Mouse (Mus musculus): Measurements from ENCODE around the gene Smarca4. TPM values are rescaled to one million over a fixed set of nuclear protein-coding genes. Genes with fewer than 3 reads are reported as not detected.

The Smarca4 gene
- polyA plus RNA-seq, 1 experiment from 2014 or later, result 157 TPM

- H3K9me3 ChIP-seq, result no peaks in the 10 kb centered on the region
- H3K27me3 ChIP-seq (replicated peaks; ENCODE audit: low read depth, poor library complexity, severe bottlenecking), result no peaks in the 10 kb centered on the region
- peaks cover 100% of the 10 kb centered on the region for H3K36me3 ChIP-seq (replicated peaks)
- 97% methylated on average over 7 of the region's 7 CpGs for WGBS
- no peak overlapping the region for H3K27ac ChIP-seq (replicated peaks)
- no peak overlapping the region for H3K4me3 ChIP-seq
- H3K4me1 ChIP-seq, result no peaks in the 10 kb centered on the region
- no peak for DNase-seq (ENCODE audit: low spot score)
Observed at GRCm38 (mm10) chr9:21733989-21734388, 118.0 kb downstream of the Smarca4 start.

GRCm38 (mm10) chr9:21735126-21735525 lies 119.2 kb downstream of the Smarca4 start:
- Histone ChIP-seq H3K27ac (replicated peaks) (no peak overlapping the region), H3K36me3 (replicated peaks) (peaks cover 100% of the 10 kb centered on the region), H3K4me3 (no peak overlapping the region), H3K9me3 (no peaks in the 10 kb centered on the region), H3K27me3 (replicated peaks; ENCODE audit: low read depth, poor library complexity, severe bottlenecking) (no peaks in the 10 kb centered on the region), H3K4me1 (no peaks in the 10 kb centered on the region)
- 94% methylated on average over 14 of the region's 14 CpGs for WGBS
- no peak for DNase-seq (ENCODE audit: low spot score)

- H3K4me1 ChIP-seq, result no peaks in the 10 kb centered on the region
- H3K4me3 ChIP-seq, result no peak overlapping the region
- no peaks in the 10 kb centered on the region for H3K27me3 ChIP-seq (replicated peaks; ENCODE audit: low read depth, poor library complexity, severe bottlenecking)
- no peak for DNase-seq (ENCODE audit: low spot score)
- H3K9me3 ChIP-seq, result no peaks in the 10 kb centered on the region
- WGBS, result 87% methylated on average over 3 of the region's 3 CpGs
- peaks cover 98% of the 10 kb centered on the region for H3K36me3 ChIP-seq (replicated peaks)
- no peak overlapping the region for H3K27ac ChIP-seq (replicated peaks)
Observed at GRCm38 (mm10) chr9:21736580-21736979, 120.6 kb downstream of the Smarca4 start.

GRCm38 (mm10) chr9:21737188-21737587 lies 121.2 kb downstream of the Smarca4 start:
- DNase-seq (ENCODE audit: low spot score), result no peak
- Histone ChIP-seq H3K9me3 (no peaks in the 10 kb centered on the region), H3K4me3 (no peak overlapping the region), H3K4me1 (no peaks in the 10 kb centered on the region), H3K27me3 (replicated peaks; ENCODE audit: low read depth, poor library complexity, severe bottlenecking) (no peaks in the 10 kb centered on the region), H3K36me3 (replicated peaks) (peaks cover 98% of the 10 kb centered on the region), H3K27ac (replicated peaks) (no peak overlapping the region)
- WGBS, result 92% methylated on average over 10 of the region's 10 CpGs

- Histone ChIP-seq H3K4me1 (no peaks in the 10 kb centered on the region), H3K9me3 (no peaks in the 10 kb centered on the region), H3K27me3 (replicated peaks; ENCODE audit: low read depth, poor library complexity, severe bottlenecking) (no peaks in the 10 kb centered on the region), H3K27ac (replicated peaks) (no peak overlapping the region), H3K36me3 (replicated peaks) (peaks cover 96% of the 10 kb centered on the region), H3K4me3 (no peak overlapping the region)
- WGBS, result 91% methylated on average over 7 of the region's 7 CpGs
- DNase-seq (ENCODE audit: low spot score), result no peak
Observed at GRCm38 (mm10) chr9:21738776-21739175, 122.8 kb downstream of the Smarca4 start.

- DNase-seq (ENCODE audit: low spot score), result no peak
- H3K9me3 ChIP-seq, result no peaks in the 10 kb centered on the region
- H3K4me3 ChIP-seq, result no peak overlapping the region
- no peaks in the 10 kb centered on the region for H3K27me3 ChIP-seq (replicated peaks; ENCODE audit: low read depth, poor library complexity, severe bottlenecking)
- 97% methylated on average over 14 of the region's 14 CpGs for WGBS
- no peak overlapping the region for H3K27ac ChIP-seq (replicated peaks)
- peaks cover 96% of the 10 kb centered on the region for H3K36me3 ChIP-seq (replicated peaks)
- no peaks in the 10 kb centered on the region for H3K4me1 ChIP-seq
Observed at GRCm38 (mm10) chr9:21740427-21740826, 124.5 kb downstream of the Smarca4 start.

GRCm38 (mm10) chr9:21741514-21741913 lies 125.5 kb downstream of the Smarca4 start:
- no peak for DNase-seq (ENCODE audit: low spot score)
- Histone ChIP-seq H3K27ac (replicated peaks) (no peak overlapping the region), H3K27me3 (replicated peaks; ENCODE audit: low read depth, poor library complexity, severe bottlenecking) (no peaks in the 10 kb centered on the region), H3K4me1 (no peaks in the 10 kb centered on the region), H3K36me3 (replicated peaks) (peaks cover 96% of the 10 kb centered on the region), H3K9me3 (no peaks in the 10 kb centered on the region), H3K4me3 (no peak overlapping the region)
- 94% methylated on average over 11 of the region's 11 CpGs for WGBS

- peaks cover 5% of the 10 kb centered on the region for H3K4me1 ChIP-seq
- no peak overlapping the region for H3K4me3 ChIP-seq
- H3K36me3 ChIP-seq (replicated peaks), result peaks cover 87% of the 10 kb centered on the region
- 92% methylated on average over 3 of the region's 3 CpGs for WGBS
- no peak overlapping the region for H3K27ac ChIP-seq (replicated peaks)
- H3K9me3 ChIP-seq, result no peaks in the 10 kb centered on the region
- H3K27me3 ChIP-seq (replicated peaks; ENCODE audit: low read depth, poor library complexity, severe bottlenecking), result no peaks in the 10 kb centered on the region
- DNase-seq (ENCODE audit: low spot score), result no peak
Observed at GRCm38 (mm10) chr9:21747238-21747774, 131.3 kb downstream of the Smarca4 start.

- Histone ChIP-seq H3K27ac (replicated peaks) (no peak overlapping the region), H3K36me3 (replicated peaks) (peaks cover 80% of the 10 kb centered on the region)
Observed at GRCm38 (mm10) chr9:21748033-21748432, 132.1 kb downstream of the Smarca4 start.

GRCm38 (mm10) chr9:21748491-21748890 lies 132.5 kb downstream of the Smarca4 start:
- WGBS, result 91% methylated on average over 10 of the region's 10 CpGs
- Histone ChIP-seq H3K4me1 (peaks cover 14% of the 10 kb centered on the region), H3K36me3 (replicated peaks) (peaks cover 79% of the 10 kb centered on the region), H3K9me3 (no peaks in the 10 kb centered on the region), H3K27me3 (replicated peaks; ENCODE audit: low read depth, poor library complexity, severe bottlenecking) (no peaks in the 10 kb centered on the region), H3K4me3 (no peak overlapping the region), H3K27ac (replicated peaks) (no peak overlapping the region)
- no peak for DNase-seq (ENCODE audit: low spot score)

More at GRCm38 (mm10) chr9:21748033-21748432, 132.1 kb downstream of the Smarca4 start:
- no peak overlapping the region for H3K4me3 ChIP-seq
- 83% methylated on average over 7 of the region's 7 CpGs for WGBS
- no peaks in the 10 kb centered on the region for H3K9me3 ChIP-seq
- no peaks in the 10 kb centered on the region for H3K27me3 ChIP-seq (replicated peaks; ENCODE audit: low read depth, poor library complexity, severe bottlenecking)
- DNase-seq (ENCODE audit: low spot score), result no peak
- peaks cover 12% of the 10 kb centered on the region for H3K4me1 ChIP-seq

GRCm38 (mm10) chr9:21749382-21750118 lies 133.6 kb downstream of the Smarca4 start:
- H3K36me3 ChIP-seq (replicated peaks), result peaks cover 79% of the 10 kb centered on the region

GRCm38 (mm10) chr9:21750370-21750769 lies 134.4 kb downstream of the Smarca4 start:
- Histone ChIP-seq H3K9me3 (no peaks in the 10 kb centered on the region), H3K27ac (replicated peaks) (no peak overlapping the region), H3K36me3 (replicated peaks) (peaks cover 79% of the 10 kb centered on the region), H3K4me3 (no peak overlapping the region), H3K4me1 (peaks cover 19% of the 10 kb centered on the region), H3K27me3 (replicated peaks; ENCODE audit: low read depth, poor library complexity, severe bottlenecking) (no peaks in the 10 kb centered on the region)
- DNase-seq (ENCODE audit: low spot score), result no peak
- 85% methylated on average over 3 of the region's 3 CpGs for WGBS

More at GRCm38 (mm10) chr9:21749382-21750118, 133.6 kb downstream of the Smarca4 start:
- H3K9me3 ChIP-seq, result no peaks in the 10 kb centered on the region
- no peaks in the 10 kb centered on the region for H3K27me3 ChIP-seq (replicated peaks; ENCODE audit: low read depth, poor library complexity, severe bottlenecking)
- H3K4me1 ChIP-seq, result peaks cover 15% of the 10 kb centered on the region
- no peak overlapping the region for H3K4me3 ChIP-seq
- 89% methylated on average over 6 of the region's 6 CpGs for WGBS
- DNase-seq (ENCODE audit: low spot score), result no peak
- no peak overlapping the region for H3K27ac ChIP-seq (replicated peaks)

GRCm38 (mm10) chr9:21751347-21751746 lies 135.4 kb downstream of the Smarca4 start:
- Histone ChIP-seq H3K4me1 (peaks cover 19% of the 10 kb centered on the region), H3K27ac (replicated peaks) (no peak overlapping the region), H3K4me3 (no peak overlapping the region), H3K36me3 (replicated peaks) (peaks cover 78% of the 10 kb centered on the region), H3K27me3 (replicated peaks; ENCODE audit: low read depth, poor library complexity, severe bottlenecking) (no peaks in the 10 kb centered on the region), H3K9me3 (no peaks in the 10 kb centered on the region)
- WGBS, result 77% methylated on average over 6 of the region's 6 CpGs
- DNase-seq (ENCODE audit: low spot score), result no peak

All from embryonic facial prominence, embryonic 10.5 days (tissue).